Mouse (Mus musculus) induced T-regulatory cell, adult 2 months (primary cell): ENCODE results near the gene Gm14851.
"Not testable (repeated sequence)": the region's sequence is repeated elsewhere in the genome, so short reads cannot be mapped to it uniquely, and the experiment has no call there.

ENCODE experiments used
- DNase-seq: peaks from one replicate; pipeline ENCODE4 v3.0.0-alpha.2; 2012; ENCODE audit warnings: low read depth

The Gm14851 gene

DNA sequence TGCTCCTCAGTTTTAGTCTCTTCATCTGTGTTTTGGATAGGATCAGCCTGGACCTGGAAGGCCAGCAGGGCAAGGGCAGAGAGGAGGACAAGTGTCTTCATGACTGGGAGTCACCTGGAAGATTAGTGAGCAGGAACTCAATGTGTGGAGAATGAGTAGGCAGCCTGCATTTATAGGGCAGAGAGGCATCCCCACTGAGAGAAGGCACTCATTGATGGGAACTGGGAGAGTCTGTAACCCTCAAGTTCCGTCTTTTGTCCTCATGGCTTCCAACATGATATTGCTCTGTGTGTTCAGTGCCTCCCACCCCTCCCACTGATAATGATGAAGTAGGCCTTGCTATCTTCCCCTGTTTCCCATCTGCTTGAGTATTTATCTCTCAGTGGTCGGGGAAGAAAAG is at the start of gene Gm14851:
Gene Gm14851 (minus strand): TSS at position 101 of the 400 bp plus-strand sequence.
- not testable (repeated sequence) for DNase-seq

DNA sequence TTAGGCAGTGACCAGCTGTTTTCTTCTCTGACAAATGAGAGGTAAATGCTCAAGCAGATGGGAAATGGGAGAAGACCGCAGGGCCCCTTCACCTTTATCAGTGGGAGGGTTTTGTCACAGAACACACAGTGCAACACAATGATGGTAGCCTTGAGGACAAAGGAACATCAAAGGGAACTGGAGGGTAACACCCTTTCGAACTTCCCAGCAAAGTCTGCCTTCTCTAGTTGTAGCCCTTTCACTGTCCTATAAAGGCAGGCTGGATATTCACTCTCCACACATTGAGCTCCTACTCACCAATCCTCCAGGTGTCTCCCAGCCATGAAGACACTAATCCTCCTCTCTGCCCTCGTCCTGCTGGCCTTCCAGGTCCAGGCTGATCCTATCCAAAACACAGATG is 38.5 kb upstream of the Gm14851 start, which contains the start of gene Defa30:
Gene Defa30 (plus strand): TSS at position 301 of the 400 bp plus-strand sequence.
- DNase-seq: not testable (repeated sequence)

DNA sequence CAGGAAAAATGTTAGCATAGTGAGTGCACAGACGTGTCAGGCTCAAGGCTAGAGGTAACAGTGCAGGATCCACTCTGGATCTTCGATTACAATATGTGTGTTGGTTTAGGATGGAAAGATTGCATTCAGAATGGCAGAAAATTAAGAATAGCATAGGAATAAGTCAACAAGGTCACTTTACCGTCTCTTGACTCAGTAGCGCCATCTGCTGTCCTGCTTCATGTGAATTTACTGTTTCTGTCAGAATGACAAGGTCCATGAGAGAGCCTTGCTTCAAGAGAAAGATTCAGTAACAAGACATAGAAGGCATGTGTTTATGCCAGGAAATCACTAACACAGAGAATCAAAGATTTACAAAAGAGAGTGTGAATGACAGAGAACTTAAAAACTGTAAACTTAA is 2.7 kb downstream of the Gm14851 start:
- peak; percentile 5 for DNase-seq

DNA sequence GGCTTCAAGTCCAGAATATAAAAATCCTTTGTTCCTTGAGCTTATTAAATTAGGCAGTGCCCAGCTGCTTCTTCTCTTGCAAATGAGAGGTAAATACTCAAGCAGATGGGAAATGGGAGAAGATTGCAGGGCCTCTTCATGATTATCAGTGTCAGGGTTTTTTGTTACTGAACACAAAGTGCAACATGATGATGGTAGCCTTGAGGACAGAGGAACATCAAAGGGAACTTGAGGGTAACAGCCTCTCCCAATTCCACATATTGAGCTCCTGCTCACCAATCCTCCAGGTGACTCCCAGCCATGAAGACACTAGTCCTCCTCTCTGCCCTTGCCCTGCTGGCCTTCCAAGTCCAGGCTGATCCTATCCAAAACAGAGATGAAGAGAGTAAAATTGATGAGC is 11.7 kb downstream of the Gm14851 start, which contains the start of gene Defa25:
Gene Defa25 (plus strand): TSS at position 301 of the 400 bp plus-strand sequence.
- not testable (repeated sequence) for DNase-seq

DNA sequence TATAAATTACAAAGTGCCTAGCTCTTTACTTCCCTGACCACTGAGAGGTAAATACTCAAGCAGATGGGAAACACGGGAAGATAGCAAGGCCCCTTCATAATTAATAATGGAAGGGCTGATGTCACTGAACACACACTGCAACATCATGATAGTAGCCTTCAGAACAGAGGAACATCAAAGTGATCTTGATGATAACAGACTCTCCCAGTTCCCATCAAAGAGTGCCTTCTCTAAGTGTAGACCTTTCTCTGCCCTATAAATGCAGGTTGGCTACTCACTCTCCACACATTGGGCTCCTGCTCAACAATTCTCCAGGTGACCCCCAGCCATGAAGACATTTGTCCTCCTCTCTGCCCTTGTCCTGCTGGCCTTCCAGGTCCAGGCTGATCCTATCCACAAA is 31.1 kb downstream of the Gm14851 start, which contains the start of gene Defa35:
Gene Defa35 (plus strand): TSS at position 301 of the 400 bp plus-strand sequence.
- DNase-seq: not testable (repeated sequence)

DNA sequence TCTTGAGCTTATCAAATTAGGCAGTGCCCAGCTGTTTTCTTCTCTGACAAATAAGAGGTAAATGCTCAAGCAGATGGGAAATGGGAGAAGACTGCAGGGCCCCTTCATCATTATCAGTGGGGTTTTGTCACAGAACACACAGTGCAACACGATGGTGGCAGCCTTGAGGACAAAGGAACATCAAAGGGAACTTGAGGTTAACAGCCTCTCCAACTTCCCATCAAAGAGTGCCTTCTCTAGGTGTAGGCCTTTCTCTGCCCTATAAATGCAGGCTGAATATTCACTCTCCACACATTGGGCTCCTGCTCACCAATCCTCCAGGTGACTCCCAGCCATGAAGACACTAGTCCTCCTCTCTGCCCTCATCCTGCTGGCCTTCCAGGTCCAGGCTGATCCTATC is 41.1 kb downstream of the Gm14851 start, which contains the start of gene Defa23:
Gene Defa23 (plus strand): TSS at position 301 of the 400 bp plus-strand sequence.
- DNase-seq: not testable (repeated sequence)
